Mouse (Mus musculus): ENCODE results near the gene Arhgef10l.

The Arhgef10l gene

GRCm38 (mm10) chr4:140634861-140635388, 30.9 kb downstream of the Arhgef10l start:
- no peak for DNase-seq (ENCODE audit: low spot score in 2 of 2)

GRCm38 (mm10) chr4:140631276-140631849, 34.4 kb downstream of the Arhgef10l start:
- DNase-seq (ENCODE audit: low spot score in 2 of 2) = no peak

GRCm38 (mm10) chr4:140630651-140631241, 35.1 kb downstream of the Arhgef10l start:
- no peak for DNase-seq (ENCODE audit: low spot score in 2 of 2)

GRCm38 (mm10) chr4:140630136-140630535, 35.7 kb downstream of the Arhgef10l start:
- DNase-seq (ENCODE audit: low spot score in 2 of 2) = no peak

GRCm38 (mm10) chr4:140628971-140629370, 36.8 kb downstream of the Arhgef10l start:
- no peak for DNase-seq (ENCODE audit: low spot score in 2 of 2)

- DNase-seq (ENCODE audit: low spot score in 2 of 2) = no peak
These were observed 37.3 kb downstream of the Arhgef10l start for GRCm38 (mm10) chr4:140628412-140628943.

- no peak for DNase-seq (ENCODE audit: low spot score in 2 of 2)
These were observed 39.9 kb downstream of the Arhgef10l start for GRCm38 (mm10) chr4:140625651-140626525.

- DNase-seq (ENCODE audit: low spot score in 2 of 2) = peak in 1 of 2 experiments; percentile 68
These were observed 41.2 kb downstream of the Arhgef10l start for GRCm38 (mm10) chr4:140624468-140625176.

- no peak for DNase-seq (ENCODE audit: low spot score in 2 of 2)
These were observed 41.7 kb downstream of the Arhgef10l start for GRCm38 (mm10) chr4:140624087-140624467.

- no peak for DNase-seq (ENCODE audit: low spot score in 2 of 2)
These were observed 43.0 kb downstream of the Arhgef10l start for GRCm38 (mm10) chr4:140622819-140623218.

- no peak for DNase-seq (ENCODE audit: low spot score in 2 of 2)
These were observed 45.3 kb downstream of the Arhgef10l start for GRCm38 (mm10) chr4:140620496-140620895.

- no peak for DNase-seq (ENCODE audit: low spot score in 2 of 2)
These were observed 48.1 kb downstream of the Arhgef10l start for GRCm38 (mm10) chr4:140617391-140618385.

- DNase-seq (ENCODE audit: low spot score in 2 of 2) = no peak
These were observed 48.9 kb downstream of the Arhgef10l start for GRCm38 (mm10) chr4:140616894-140617293.

- DNase-seq (ENCODE audit: low spot score in 2 of 2) = no peak
These were observed 49.6 kb downstream of the Arhgef10l start for GRCm38 (mm10) chr4:140616196-140616595.

- DNase-seq (ENCODE audit: low spot score in 2 of 2) = no peak
These were observed 50.0 kb downstream of the Arhgef10l start for GRCm38 (mm10) chr4:140615771-140616170.

GRCm38 (mm10) chr4:140614553-140614952, 51.3 kb downstream of the Arhgef10l start:
- no peak for DNase-seq (ENCODE audit: low spot score in 2 of 2)

GRCm38 (mm10) chr4:140614145-140614544, 51.7 kb downstream of the Arhgef10l start:
- DNase-seq (ENCODE audit: low spot score in 2 of 2) = no peak

- no peak for DNase-seq (ENCODE audit: low spot score in 2 of 2)
These were observed 54.8 kb downstream of the Arhgef10l start for GRCm38 (mm10) chr4:140610841-140611609.

GRCm38 (mm10) chr4:140608228-140608720, 57.5 kb downstream of the Arhgef10l start:
- no peak for DNase-seq (ENCODE audit: low spot score in 2 of 2)
